Mouse (Mus musculus) CH12.LX (cell line): ENCODE data around the gene Defb39. TPM values are rescaled to one million over a fixed set of nuclear protein-coding genes. Genes with fewer than 3 reads are reported as not detected.

Experiments used
- DNase-seq: peaks from one replicate; pipeline ENCODE4 v3.0.0-alpha.2; 2013; ENCODE audit errors: extremely low read depth
- H3K27ac ChIP-seq: 2 replicates; pipeline ENCODE4 v1.5.1; 2012; ENCODE audit warnings: low read depth, mild to moderate bottlenecking, control low read depth, moderate library complexity; ENCODE audit not compliant: insufficient read depth
- H3K27me3 ChIP-seq: replicated peaks from 2 replicates; pipeline ENCODE3; 2012; ENCODE audit warnings: inconsistent platforms
- H3K36me3 ChIP-seq, 2 experiments: replicated peaks in 1 of 2; 2 replicates each; pipeline versions ENCODE3 to v1.6.1; 2012; ENCODE audit warnings: inconsistent platforms in 1 of 2, low read length in 1 of 2, mild to moderate bottlenecking in 1 of 2, mixed read lengths in 1 of 2, moderate library complexity in 1 of 2; ENCODE audit not compliant: control insufficient read depth in 1 of 2, insufficient read depth in 1 of 2
- H3K4me1 ChIP-seq, 2 experiments: 2 replicates each; pipeline ENCODE4 v1.6.1; 2012; ENCODE audit warnings: inconsistent platforms in 1 of 2, moderate library complexity in 1 of 2; ENCODE audit not compliant: insufficient read depth in 2 of 2, control insufficient read depth in 1 of 2
- H3K4me2 ChIP-seq: 2 replicates; pipeline ENCODE4 v1.6.1; 2012; ENCODE audit warnings: low read depth, mild to moderate bottlenecking, control low read depth; ENCODE audit not compliant: poor library complexity, insufficient read depth, severe bottlenecking
- H3K4me3 ChIP-seq, 3 experiments: fragments of 150-350 bp in 1 of 3; sonication (generic) in 1 of 3; replicated peaks in 1 of 3; 2 replicates each; pipeline versions ENCODE3 to v1.5.1; 2011 to 2012; ENCODE audit warnings: low read depth in 2 of 3, low read length in 2 of 3, mild to moderate bottlenecking in 2 of 3, moderate library complexity in 2 of 3, control low read depth in 1 of 3, improper control_type of control experiment in 1 of 3, inconsistent platforms in 1 of 3, mixed read lengths in 1 of 3; ENCODE audit not compliant: poor library complexity in 1 of 3
- H3K79me2 ChIP-seq: replicated peaks from 2 replicates; pipeline ENCODE4 v1.6.1; 2012; ENCODE audit warnings: mild to moderate bottlenecking, moderate library complexity; ENCODE audit not compliant: control insufficient read depth, poor library complexity, insufficient read depth, severe bottlenecking; ENCODE audit errors: extremely low read depth
- H3K9ac ChIP-seq: 2 replicates; pipeline ENCODE4 v1.6.1; 2012; ENCODE audit warnings: low read depth, mild to moderate bottlenecking, control low read depth, moderate library complexity; ENCODE audit not compliant: insufficient read depth
- H3K9me3 ChIP-seq: replicated peaks from 2 replicates; pipeline ENCODE3; 2012; ENCODE audit warnings: low read length, inconsistent platforms, mixed read lengths
- CHD2 ChIP-seq: IDR thresholded peaks from 2 replicates; pipeline ENCODE4 v1.6.1; 2011; ENCODE audit warnings: low read length, improper control_type of control experiment
- CTCF ChIP-seq, 2 experiments: IDR thresholded peaks in 1 of 2; conservative IDR thresholded peaks in 1 of 2; 2 replicates each; pipeline ENCODE4 v1.5.1; 2011 to 2012; ENCODE audit warnings: low read depth in 2 of 2, low read length in 2 of 2, improper control_type of control experiment in 1 of 2, inconsistent platforms in 1 of 2, mild to moderate bottlenecking in 1 of 2, moderate library complexity in 1 of 2
- EP300 ChIP-seq: IDR thresholded peaks from 2 replicates; pipeline ENCODE4 v1.6.1; 2011; ENCODE audit warnings: low read length, improper control_type of control experiment
- GABPA ChIP-seq: IDR thresholded peaks from 2 replicates; pipeline ENCODE4 v1.6.1; 2012; ENCODE audit warnings: low read depth, low read length, improper control_type of control experiment, inconsistent platforms; ENCODE audit not compliant: insufficient replicate concordance
- HCFC1 ChIP-seq: IDR thresholded peaks from 2 replicates; pipeline ENCODE4 v1.6.1; 2012; ENCODE audit warnings: low read depth, mild to moderate bottlenecking, inconsistent platforms, low read length, improper control_type of control experiment
- IRF4 ChIP-seq: IDR thresholded peaks from 2 replicates; pipeline ENCODE4 v1.6.1; 2014; ENCODE audit warnings: low read depth, mild to moderate bottlenecking, inconsistent platforms, low read length, improper control_type of control experiment
- JUN ChIP-seq: IDR thresholded peaks from 2 replicates; pipeline ENCODE4 v1.6.1; 2011; ENCODE audit warnings: low read depth, mild to moderate bottlenecking, low read length, improper control_type of control experiment, moderate library complexity; ENCODE audit not compliant: insufficient read depth
- JUND ChIP-seq: conservative IDR thresholded peaks from 2 replicates; pipeline ENCODE4 v1.6.1; 2011; ENCODE audit warnings: low read depth, low read length, improper control_type of control experiment
- KAT2A ChIP-seq: IDR thresholded peaks from 2 replicates; pipeline ENCODE4 v1.6.1; 2012; ENCODE audit warnings: low read length, improper control_type of control experiment, inconsistent platforms; ENCODE audit not compliant: insufficient replicate concordance
- MAX ChIP-seq: IDR thresholded peaks from 2 replicates; pipeline ENCODE4 v1.6.1; 2011; ENCODE audit warnings: low read length, improper control_type of control experiment
- MAZ ChIP-seq: IDR thresholded peaks from 2 replicates; pipeline ENCODE4 v1.6.1; 2012; ENCODE audit warnings: low read depth, mild to moderate bottlenecking, inconsistent platforms, low read length, improper control_type of control experiment, moderate library complexity
- MEF2A ChIP-seq: IDR thresholded peaks from 2 replicates; pipeline ENCODE4 v1.6.1; 2014; ENCODE audit warnings: low read depth, mild to moderate bottlenecking, inconsistent platforms, low read length, improper control_type of control experiment, borderline replicate concordance
- NELFE ChIP-seq: IDR thresholded peaks from 2 replicates; pipeline ENCODE4 v1.6.1; 2011; ENCODE audit warnings: low read depth, low read length, improper control_type of control experiment
- NRF1 ChIP-seq: IDR thresholded peaks from 2 replicates; pipeline ENCODE4 v1.6.1; 2014; ENCODE audit warnings: low read depth, mild to moderate bottlenecking, inconsistent platforms, low read length, improper control_type of control experiment, moderate library complexity
- POLR2AphosphoS2 ChIP-seq: IDR thresholded peaks from 2 replicates; pipeline ENCODE4 v1.6.1; 2011; ENCODE audit warnings: low read depth, low read length, improper control_type of control experiment
- RCOR1 ChIP-seq: conservative IDR thresholded peaks from 2 replicates; pipeline ENCODE4 v1.6.1; 2012; ENCODE audit warnings: low read depth, mild to moderate bottlenecking, inconsistent platforms, low read length, improper control_type of control experiment
- SIN3A ChIP-seq: IDR thresholded peaks from 2 replicates; pipeline ENCODE4 v1.6.1; 2012; ENCODE audit warnings: low read length, improper control_type of control experiment, inconsistent platforms
- SMC3 ChIP-seq: IDR thresholded peaks from 2 replicates; pipeline ENCODE4 v1.6.1; 2011; ENCODE audit warnings: low read depth, low read length, improper control_type of control experiment
- TBP ChIP-seq: conservative IDR thresholded peaks from 2 replicates; pipeline ENCODE4 v1.6.1; 2011; ENCODE audit warnings: low read depth, low read length, improper control_type of control experiment
- TCF12 ChIP-seq: IDR thresholded peaks from 2 replicates; pipeline ENCODE4 v1.6.1; 2014; ENCODE audit warnings: low read depth, mild to moderate bottlenecking, inconsistent platforms, low read length, improper control_type of control experiment
- USF2 ChIP-seq: conservative IDR thresholded peaks from 2 replicates; pipeline ENCODE4 v1.6.1; 2011; ENCODE audit warnings: low read depth, low read length, improper control_type of control experiment
- ZMIZ1 ChIP-seq: IDR thresholded peaks from 2 replicates; pipeline ENCODE4 v1.6.1; 2012; ENCODE audit warnings: low read depth, mild to moderate bottlenecking, inconsistent platforms, low read length, improper control_type of control experiment
- ZNF384 ChIP-seq: IDR thresholded peaks from 2 replicates; pipeline ENCODE4 v1.6.1; 2012; ENCODE audit warnings: low read depth, low read length, improper control_type of control experiment, inconsistent platforms
- dilution Hi-C: fragments of 300-500 bp; cut with MboI; formaldehyde crosslinking; loops from 2 replicates; pipeline ENCODE4 v1.14.3; 2020; ENCODE audit warnings: low sequenced_read_pairs; ENCODE audit not compliant: extremely low pct_unique_long_range_greater_than_20kb, extremely low pct_ligation_motif_present
- in situ Hi-C: fragments of 300-500 bp; cut with MboI; formaldehyde crosslinking; loops from 3 replicates; pipeline ENCODE4 v1.14.3; 2019; ENCODE audit warnings: low sequenced_read_pairs, low pct_ligation_motif_present, low pct_unique_long_range_greater_than_20kb, mixed read lengths
- polyA plus RNA-seq: library from polyadenylated mRNA; unstranded; fragments of >175 nt; gene quantifications from 2 replicates; pipeline ENCODE4 v1.2.1, GENCODE M21; 2012; ENCODE audit warnings: low read depth; ENCODE audit not compliant: insufficient read length
- total RNA-seq, 2 experiments: library from RNA; depleted of rRNA; stranded (reverse); fragments of 300-350 nt in 1 of 2; fragments of >200 nt in 1 of 2; gene quantifications; 2 replicates each; pipeline ENCODE4 v1.2.3; 2012 to 2014

Gene Defb39
- total RNA-seq (2012; rRNA removed) (not detected in 2 replicates), total RNA-seq (2014; rRNA removed) (not detected in 2 replicates), polyA plus RNA-seq (not detected in 2 replicates)

DNA sequence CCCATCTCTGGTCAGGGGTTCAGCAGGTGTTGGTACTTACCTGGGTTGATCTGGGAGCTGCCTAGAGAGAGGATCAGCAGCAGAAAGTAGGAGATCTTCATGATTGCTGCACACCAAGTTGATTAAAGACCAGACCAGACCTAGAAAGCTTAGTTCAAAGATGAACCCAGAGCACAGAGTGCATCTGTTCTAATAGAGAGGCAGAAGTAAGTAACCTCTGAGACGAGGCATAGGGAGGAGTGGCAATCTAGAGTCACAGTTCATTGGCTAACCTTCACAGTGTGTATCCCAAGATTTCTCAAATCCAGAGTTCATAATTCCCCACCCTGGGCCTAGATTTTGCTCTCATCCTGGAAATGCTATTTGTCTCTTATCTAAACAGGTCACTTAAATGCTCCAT is at the start of gene Defb39:
Gene Defb39 (minus strand): TSS at position 101 of the 400 bp plus-strand sequence.
- dilution Hi-C loops: no loop called here
- no peak within 1 kb of the TSS for H3K27ac ChIP-seq
- TF ChIP-seq NELFE (no peak), MAX (no peak), NRF1 (no peak), MAZ (no peak), KAT2A (no peak), POLR2AphosphoS2 (no peak), USF2 (no peak), ZMIZ1 (no peak), EP300 (no peak), RCOR1 (no peak)
- DNase-seq: no peak
- no peaks in the 10 kb centered on the region for H3K79me2 ChIP-seq
- no peaks in the 10 kb centered on the region for H3K4me1 ChIP-seq
- H3K9me3 ChIP-seq: peaks cover 2% of the 10 kb centered on the region
- in situ Hi-C loops: no loop called here
- H3K4me2 ChIP-seq: no peak within 1 kb of the TSS
- no peak within 1 kb of the TSS for H3K4me3 ChIP-seq
- peaks cover 39% of the 10 kb centered on the region for H3K27me3 ChIP-seq
- no peak within 1 kb of the TSS for H3K9ac ChIP-seq
- no peaks in the 10 kb centered on the region for H3K36me3 ChIP-seq

DNA sequence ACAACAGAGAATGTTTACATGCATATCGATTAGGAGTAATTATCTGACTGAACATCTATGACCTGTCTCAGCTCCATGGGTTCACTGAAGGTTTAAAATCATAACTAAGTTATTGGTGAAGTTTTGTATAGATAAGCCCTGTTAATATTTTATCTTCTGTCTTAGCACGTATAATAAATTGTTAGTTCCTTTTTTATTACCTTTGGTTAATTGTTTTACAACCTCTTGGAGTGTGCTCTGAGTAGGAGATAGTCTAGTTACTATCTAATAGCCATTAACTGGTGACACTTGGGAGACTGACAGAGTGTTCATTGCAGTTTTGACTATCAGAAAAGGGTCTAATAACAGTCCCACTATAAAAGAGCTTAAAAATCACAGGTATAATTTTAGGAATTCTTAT is 1.4 kb upstream of the Defb39 start:
- Histone ChIP-seq H3K27me3 (peaks cover 43% of the 10 kb centered on the region), H3K4me2 (no peak overlapping the region), H3K79me2 (no peaks in the 10 kb centered on the region), H3K36me3 (no peaks in the 10 kb centered on the region), H3K9ac (no peak overlapping the region), H3K4me3 (no peak overlapping the region), H3K9me3 (peaks cover 2% of the 10 kb centered on the region), H3K4me1 (no peaks in the 10 kb centered on the region), H3K27ac (no peak overlapping the region)
- in situ Hi-C loops: no loop called here
- dilution Hi-C loops: no loop called here
- no peak for DNase-seq
- no peak for TF ChIP-seq CTCF (conservative IDR thresholded peaks at IDR 0.05 in 1 of 2, IDR thresholded peaks at IDR 0.05 in 1 of 2; ENCODE audit: low read depth in 2 of 2, low read length in 2 of 2)

DNA sequence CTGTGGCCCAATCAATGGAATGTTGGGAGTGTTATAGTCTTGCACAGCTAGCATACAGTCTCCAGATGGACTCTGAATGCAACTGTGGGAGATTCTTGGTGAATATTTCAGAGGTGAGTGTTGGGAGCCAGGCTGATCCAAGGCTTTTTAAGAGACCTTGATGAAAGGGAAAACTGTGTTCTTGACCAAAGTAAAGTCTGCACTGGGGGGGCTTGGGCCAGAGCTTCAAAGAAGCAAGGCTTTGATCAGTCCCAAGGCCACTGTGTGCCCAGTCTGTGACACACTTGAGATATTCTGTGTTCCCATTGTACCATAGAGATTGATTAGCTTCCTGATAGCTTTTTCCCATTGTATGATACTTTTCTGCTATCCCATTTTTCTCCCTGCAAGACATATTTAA is 1.7 kb downstream of the Defb39 start:
- dilution Hi-C loops (no loop called here), in situ Hi-C loops (no loop called here)
- peaks cover 39% of the 10 kb centered on the region for H3K27me3 ChIP-seq
- H3K79me2 ChIP-seq: no peaks in the 10 kb centered on the region
- no peak overlapping the region for H3K9ac ChIP-seq
- no peak overlapping the region for H3K4me3 ChIP-seq
- no peak for DNase-seq
- no peaks in the 10 kb centered on the region for H3K4me1 ChIP-seq
- no peak overlapping the region for H3K27ac ChIP-seq
- no peaks in the 10 kb centered on the region for H3K36me3 ChIP-seq
- TF ChIP-seq SMC3: no peak
- no peak for TF ChIP-seq GABPA
- TF ChIP-seq SIN3A: no peak
- TF ChIP-seq MEF2A: no peak
- TF ChIP-seq HCFC1: no peak
- TF ChIP-seq MAX: no peak
- no peak for TF ChIP-seq JUND
- TF ChIP-seq TCF12: no peak
- no peak for TF ChIP-seq ZMIZ1
- no peak for TF ChIP-seq POLR2AphosphoS2
- TF ChIP-seq JUN: no peak
- no peak for TF ChIP-seq CHD2
- no peak for TF ChIP-seq IRF4
- no peak for TF ChIP-seq USF2
- no peak for TF ChIP-seq TBP
- no peak for TF ChIP-seq ZNF384
- H3K4me2 ChIP-seq: no peak overlapping the region
- H3K9me3 ChIP-seq: peaks cover 2% of the 10 kb centered on the region
